Mouse (Mus musculus) bone marrow macrophage, adult 2 months (primary cell): ENCODE measurements around the gene Zeb2. TPM values are rescaled to one million over a fixed set of nuclear protein-coding genes. Genes with fewer than 3 reads are reported as not detected.

ENCODE experiments used
- H3K27ac ChIP-seq: 2 replicates; pipeline ENCODE4 v1.5.1; 2012; ENCODE audit warnings: low read depth, low read length; ENCODE audit not compliant: insufficient read depth
- H3K4me1 ChIP-seq: 2 replicates; pipeline ENCODE4 v1.6.1; 2012; ENCODE audit warnings: low read length; ENCODE audit not compliant: control insufficient read depth, insufficient read depth
- H3K4me3 ChIP-seq: 2 replicates; pipeline ENCODE4 v1.5.1; 2012; ENCODE audit warnings: mild to moderate bottlenecking, low read length, moderate library complexity; ENCODE audit not compliant: insufficient read depth
- CTCF ChIP-seq: IDR thresholded peaks from 2 replicates; pipeline ENCODE4 v1.5.1; 2012; ENCODE audit warnings: low read depth, mild to moderate bottlenecking, low read length, moderate library complexity
- POLR2A ChIP-seq: IDR thresholded peaks from 2 replicates; pipeline ENCODE4 v1.6.1; 2012; ENCODE audit warnings: mild to moderate bottlenecking, low read depth, low read length, borderline replicate concordance
- polyA plus RNA-seq: library from polyadenylated mRNA; stranded (reverse); fragments of >200 nt; gene quantifications from 2 replicates; pipeline ENCODE4 v1.2.4, GENCODE M21; 2012; ENCODE audit not compliant: missing spikeins, insufficient read depth, insufficient read length

Zeb2 gene
- polyA plus RNA-seq, 1 experiment = 388 TPM

DNA sequence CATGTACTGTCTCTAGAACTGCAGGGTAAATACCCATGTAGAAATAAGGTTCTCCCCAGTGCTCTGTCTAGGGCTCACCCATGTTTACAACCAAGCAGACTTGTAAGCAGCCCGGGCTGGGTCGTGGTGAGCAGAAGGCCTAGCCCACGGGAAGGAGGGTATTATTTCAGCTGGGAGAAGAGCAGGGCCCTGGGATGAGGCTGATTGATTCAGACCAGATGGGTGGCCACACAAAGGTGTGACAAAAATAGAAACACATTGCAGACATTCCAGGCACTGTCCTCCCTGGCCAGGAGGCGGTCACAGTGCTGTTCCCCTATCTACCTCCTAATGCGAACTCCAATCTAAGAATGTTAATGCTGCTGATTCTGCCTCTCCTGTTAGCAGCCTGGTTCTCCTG is 50.1 kb downstream of the Zeb2 start:
- TF ChIP-seq CTCF = no peak
- no peak for TF ChIP-seq POLR2A
- H3K4me3 ChIP-seq = no peak overlapping the region
- peaks cover 6% of the 10 kb centered on the region; the same call in 1 of the 2 replicates for H3K4me1 ChIP-seq
- H3K27ac ChIP-seq = no peak overlapping the region

DNA sequence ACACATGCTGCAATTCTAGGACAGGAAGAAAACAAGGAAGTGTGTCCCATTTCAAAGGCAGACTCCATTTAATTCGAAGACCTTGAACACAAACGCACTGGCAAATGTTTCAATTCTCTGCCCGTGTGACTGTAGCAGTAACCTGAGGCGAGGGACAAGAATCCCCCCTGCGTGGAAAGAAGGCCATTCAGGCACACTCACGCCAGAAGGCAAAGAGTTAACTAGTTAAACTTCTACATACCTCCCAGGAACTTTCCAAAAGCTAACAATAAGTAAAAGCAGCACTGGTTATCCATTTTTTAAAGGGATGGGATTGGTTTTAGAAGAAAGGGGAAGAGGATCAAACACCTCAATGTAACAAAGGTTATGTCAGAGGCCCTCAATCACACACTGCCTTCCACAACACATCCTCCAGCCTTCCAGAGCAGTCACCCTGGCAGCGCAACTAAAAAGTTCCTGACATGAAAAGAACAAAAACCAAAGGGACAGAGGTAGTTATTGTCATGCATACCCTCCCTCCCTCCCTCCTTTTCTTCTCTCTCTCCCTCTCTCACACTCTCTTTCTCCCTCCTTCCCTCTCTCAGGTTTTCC is 53.8 kb downstream of the Zeb2 start:
- no peak for TF ChIP-seq POLR2A
- no peak for TF ChIP-seq CTCF
- Histone ChIP-seq H3K27ac (no peak overlapping the region), H3K4me3 (no peak overlapping the region), H3K4me1 (peaks cover 15% of the 10 kb centered on the region)

DNA sequence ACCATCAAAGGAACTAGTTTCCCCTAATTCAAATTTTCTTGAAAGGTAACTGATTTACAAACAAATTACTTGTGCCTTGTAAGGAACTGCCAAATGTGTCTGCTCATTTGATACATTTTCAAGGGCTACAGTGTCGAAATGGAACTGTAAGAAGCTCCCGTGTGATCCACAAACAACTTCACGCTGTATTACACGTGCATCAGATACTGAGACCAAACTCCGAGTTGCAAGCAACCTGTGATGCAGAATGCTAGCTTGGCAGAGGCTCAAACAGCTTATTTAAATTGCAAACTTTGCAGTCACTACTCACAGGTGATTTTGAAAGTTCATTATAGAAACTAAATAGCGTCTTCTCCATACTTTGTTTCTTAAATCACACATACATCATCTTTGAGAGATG is 55.1 kb downstream of the Zeb2 start:
- Histone ChIP-seq H3K4me1 (peaks cover 18% of the 10 kb centered on the region), H3K4me3 (no peak overlapping the region), H3K27ac (no peak overlapping the region)
- TF ChIP-seq POLR2A (no peak), CTCF (no peak)

DNA sequence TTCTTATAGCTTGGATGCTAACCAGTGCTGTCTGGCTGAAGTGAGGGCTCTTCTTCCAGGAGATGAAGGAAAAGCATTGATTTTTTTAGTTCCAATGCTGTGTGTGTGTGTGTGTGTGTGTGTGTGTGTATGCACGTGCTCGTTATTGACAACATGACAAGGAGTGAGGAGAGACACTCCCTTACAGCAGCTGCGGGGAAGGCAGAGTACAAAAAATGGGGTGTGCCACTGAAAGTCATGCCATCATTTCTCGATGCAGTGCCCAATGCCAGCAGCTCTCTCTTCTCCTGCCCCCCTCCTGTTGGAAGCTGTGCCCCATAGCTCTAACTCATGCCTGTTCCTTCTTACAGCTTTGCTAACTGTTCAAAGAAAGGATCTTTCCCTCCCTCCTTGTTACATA is 56.4 kb downstream of the Zeb2 start:
- TF ChIP-seq CTCF (no peak), POLR2A (no peak)
- H3K4me1 ChIP-seq = peaks cover 28% of the 10 kb centered on the region
- H3K4me3 ChIP-seq = no peak overlapping the region
- no peak overlapping the region for H3K27ac ChIP-seq

DNA sequence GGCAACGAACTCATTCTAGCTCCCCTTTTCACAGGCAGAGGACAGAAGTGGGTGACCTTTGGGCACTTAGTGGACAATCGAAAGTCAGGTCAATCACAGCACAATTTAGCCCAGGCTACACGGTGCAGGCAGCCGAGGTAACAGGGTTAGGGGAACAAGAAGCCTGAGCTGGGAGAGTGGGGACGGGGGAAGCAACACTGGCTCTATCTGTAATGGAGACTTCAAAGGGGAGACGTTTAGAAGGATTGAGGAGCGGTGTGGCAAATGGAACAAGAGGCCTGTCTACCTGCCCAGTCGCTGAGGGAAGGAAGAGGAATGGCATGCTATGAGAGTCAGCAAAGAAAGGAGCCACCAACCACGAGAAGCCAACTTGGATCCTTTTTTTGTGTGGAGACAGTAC is 57.0 kb downstream of the Zeb2 start:
- Histone ChIP-seq H3K4me3 (no peak overlapping the region), H3K27ac (no peak overlapping the region), H3K4me1 (peaks cover 31% of the 10 kb centered on the region)
- TF ChIP-seq CTCF (no peak), POLR2A (no peak)

DNA sequence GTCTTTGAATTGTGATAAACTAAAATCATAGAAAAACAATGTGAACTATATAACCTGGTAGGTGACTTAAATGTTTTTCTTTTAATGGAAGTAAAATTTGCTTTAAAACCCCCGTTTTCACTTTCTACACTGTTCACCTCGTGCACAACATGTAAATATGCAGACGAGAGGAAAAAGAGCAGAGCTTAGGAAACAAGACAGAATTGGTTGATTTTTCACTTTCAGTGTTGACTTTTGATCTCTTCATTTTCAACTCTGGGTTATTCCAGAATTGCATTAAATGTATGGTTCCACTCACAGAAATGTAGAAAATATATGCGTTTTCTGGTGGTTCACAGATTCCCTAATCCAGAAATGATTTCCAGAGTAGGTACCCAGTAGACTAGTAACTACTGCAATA is 57.6 kb downstream of the Zeb2 start:
- TF ChIP-seq CTCF (no peak), POLR2A (no peak)
- Histone ChIP-seq H3K4me1 (peaks cover 35% of the 10 kb centered on the region), H3K4me3 (no peak overlapping the region), H3K27ac (no peak overlapping the region)

DNA sequence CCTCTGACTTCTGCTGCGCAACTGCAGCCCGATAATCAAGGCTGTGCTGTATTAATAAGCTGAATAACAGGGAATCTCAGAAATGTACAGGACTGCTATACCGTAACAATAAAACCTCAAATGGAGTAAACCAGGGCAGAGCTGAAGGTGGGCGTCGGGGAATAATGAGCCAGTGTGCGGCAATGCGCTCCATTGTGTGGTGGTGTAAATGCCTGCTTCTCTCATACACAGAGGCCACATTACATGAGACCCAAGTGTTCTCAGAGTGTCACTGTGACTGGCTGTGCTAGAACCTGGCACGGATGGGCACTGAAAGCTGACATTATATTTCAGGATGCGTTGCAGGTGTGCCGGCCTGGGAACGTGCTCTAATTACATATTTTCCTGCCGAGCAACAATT is 58.2 kb downstream of the Zeb2 start:
- Histone ChIP-seq H3K4me1 (peaks cover 39% of the 10 kb centered on the region), H3K4me3 (no peak overlapping the region), H3K27ac (no peak overlapping the region)
- no peak for TF ChIP-seq POLR2A
- no peak for TF ChIP-seq CTCF

DNA sequence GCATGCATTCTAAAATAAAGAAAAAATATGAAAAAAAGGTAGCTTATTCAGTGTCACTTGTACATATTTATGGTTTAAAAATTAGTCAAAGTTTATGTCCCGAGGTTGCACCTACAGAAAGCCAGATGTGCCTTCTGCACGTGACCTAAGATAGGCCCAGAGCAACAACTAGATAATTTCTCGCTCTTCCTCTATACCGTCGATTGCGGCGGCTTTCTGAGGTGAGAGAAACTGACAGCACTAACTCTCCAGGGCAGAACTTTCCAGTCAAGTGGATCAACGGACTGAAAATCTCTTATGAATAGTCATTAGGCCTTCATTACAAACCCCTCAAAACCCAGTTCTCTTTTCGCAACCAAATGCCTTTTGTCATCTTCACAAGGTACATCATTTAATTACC is 59.0 kb downstream of the Zeb2 start:
- Histone ChIP-seq H3K4me3 (no peak overlapping the region), H3K27ac (no peak overlapping the region), H3K4me1 (peaks cover 39% of the 10 kb centered on the region)
- TF ChIP-seq CTCF (no peak), POLR2A (no peak)

DNA sequence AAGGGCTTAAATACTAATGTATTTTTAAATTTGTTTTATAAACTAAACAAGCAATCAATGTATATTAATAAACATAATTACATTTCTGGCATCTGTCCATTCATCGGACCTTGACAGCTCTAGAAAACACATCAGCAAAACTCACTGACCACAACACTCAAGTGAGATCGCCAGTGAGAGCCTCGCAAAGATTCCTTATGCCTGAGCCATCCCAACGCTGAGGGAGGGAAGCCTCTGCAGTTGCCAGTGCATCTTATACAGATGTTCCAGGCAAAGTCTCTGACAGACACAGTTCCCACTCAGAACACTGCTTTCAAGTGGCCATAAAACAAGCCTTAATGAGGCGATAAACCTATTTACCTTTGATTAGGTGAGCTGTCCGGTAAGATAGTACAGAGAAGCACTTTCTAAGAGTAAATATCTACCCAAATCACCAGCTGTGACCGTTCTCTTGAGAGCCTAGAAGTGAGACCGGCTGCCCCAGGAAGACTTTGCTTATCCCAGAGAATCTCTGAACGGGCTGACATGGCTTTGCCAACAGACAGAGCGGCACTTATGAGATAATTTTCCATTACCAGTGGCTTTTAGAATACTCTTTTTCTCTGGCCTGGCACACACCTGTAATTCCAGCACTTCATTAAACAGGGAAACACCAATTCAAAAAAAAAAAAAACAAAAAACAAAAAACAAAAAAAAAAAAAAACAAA is 60.2 kb downstream of the Zeb2 start:
- no peak for TF ChIP-seq CTCF
- no peak for TF ChIP-seq POLR2A
- H3K4me1 ChIP-seq = peaks cover 46% of the 10 kb centered on the region
- H3K27ac ChIP-seq = no peak overlapping the region

DNA sequence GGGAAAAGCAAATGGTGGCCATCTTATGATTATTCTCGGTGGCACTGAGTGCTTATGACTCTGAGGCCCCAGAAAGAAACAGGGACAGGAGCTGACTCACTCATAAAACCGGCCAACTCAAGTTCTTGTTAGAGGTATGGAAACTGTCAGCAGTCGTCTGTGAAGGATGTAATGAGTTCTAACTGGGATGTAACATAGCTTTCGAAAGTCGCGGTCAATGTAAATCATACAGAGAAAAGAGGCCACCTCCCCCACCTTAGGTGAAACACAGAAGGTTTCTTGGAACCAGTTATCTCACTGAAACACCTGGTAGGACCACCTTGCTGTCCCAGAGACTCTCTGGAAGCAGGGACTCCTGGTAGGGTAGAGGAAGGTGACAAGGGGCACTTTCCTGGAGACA is 61.3 kb downstream of the Zeb2 start:
- TF ChIP-seq CTCF (no peak), POLR2A (no peak)
- Histone ChIP-seq H3K4me1 (peaks cover 49% of the 10 kb centered on the region), H3K4me3 (no peak overlapping the region), H3K27ac (no peak overlapping the region)

More for the DNA sequence above, 60.2 kb downstream of the Zeb2 start:
- no peak overlapping the region for H3K4me3 ChIP-seq
